Mouse (Mus musculus) stomach, postnatal 0 days (tissue): ENCODE measurements around the gene Bloc1s2. TPM values are rescaled to one million over a fixed set of nuclear protein-coding genes. Genes with fewer than 3 reads are reported as not detected.

Experiments
- ATAC-seq: fragments of 200-750 bp; cut with Nextera tagmentation; 2 replicates; pipeline ENCODE4 v1.8.0; 2017; ENCODE audit not compliant: low FRiP score, low TSS enrichment
- DNase-seq: peaks from one replicate; pipeline ENCODE4 v3.0.0-alpha.2; 2016; ENCODE audit warnings: low spot score
- H3K27ac ChIP-seq: fragments of 300-500 bp; sonication (generic); replicated peaks from 2 replicates; pipeline ENCODE4 v1.5.1; 2014; ENCODE audit warnings: mild to moderate bottlenecking, control low read depth
- H3K27me3 ChIP-seq: fragments of 300-500 bp; sonication (generic); 2 replicates; pipeline ENCODE4 v1.6.1; 2014; ENCODE audit warnings: low read length; ENCODE audit not compliant: control insufficient read depth, insufficient read depth
- H3K36me3 ChIP-seq: fragments of 300-500 bp; sonication (generic); 2 replicates; pipeline ENCODE4 v1.6.1; 2014; ENCODE audit warnings: low read length, mixed read lengths; ENCODE audit not compliant: control insufficient read depth, insufficient read depth
- H3K4me1 ChIP-seq: fragments of 300-500 bp; sonication (generic); replicated peaks from 2 replicates; pipeline ENCODE4 v1.6.1; 2014; ENCODE audit warnings: antibody characterized with exemption; ENCODE audit not compliant: control insufficient read depth, insufficient read depth
- H3K4me2 ChIP-seq: fragments of 300-500 bp; sonication (generic); replicated peaks from 2 replicates; pipeline ENCODE4 v1.6.1; 2014; ENCODE audit warnings: low read depth, mild to moderate bottlenecking, control low read depth, moderate library complexity
- H3K4me3 ChIP-seq: fragments of 300-500 bp; sonication (generic); 2 replicates; pipeline ENCODE4 v1.5.1; 2014; ENCODE audit warnings: low read depth, low read length, control low read depth
- H3K9ac ChIP-seq: fragments of 300-500 bp; sonication (generic); 2 replicates; pipeline ENCODE4 v1.6.1; 2014; ENCODE audit warnings: mild to moderate bottlenecking, low read length, control low read depth, mixed read lengths
- H3K9me3 ChIP-seq: fragments of 300-500 bp; sonication (generic); 2 replicates; pipeline ENCODE4 v1.6.1; 2016; ENCODE audit warnings: low read length; ENCODE audit not compliant: control insufficient read depth
- CTCF ChIP-seq: IDR thresholded peaks from 2 replicates; pipeline ENCODE4 v1.5.1; 2016; ENCODE audit warnings: antibody characterized with exemption, low read depth, mild to moderate bottlenecking, moderate library complexity
- EP300 ChIP-seq: optimal IDR thresholded peaks from 2 replicates; pipeline ENCODE3; 2016; ENCODE audit warnings: antibody characterized with exemption
- WGBS: fragments of 180-500 bp; shearing (Covaris S2); extraction: QIAGEN DNeasy Blood & Tissue Kit; methylation state at CpG from one replicate; pipeline ENCODE4 v1.1.7; 2014; 5-methylcytosine and 5-hydroxymethylcytosine counted together
- polyA plus RNA-seq: library from polyadenylated mRNA; unstranded; fragments of >200 nt; fragmentation: Nextera tagmentation; extraction: Ambion mirVana; gene quantifications from 2 replicates; pipeline ENCODE4 v1.2.1, GENCODE M21; 2015

Bloc1s2 gene
- polyA plus RNA-seq, 1 experiment from 2014 or later = 60.3 TPM

DNA sequence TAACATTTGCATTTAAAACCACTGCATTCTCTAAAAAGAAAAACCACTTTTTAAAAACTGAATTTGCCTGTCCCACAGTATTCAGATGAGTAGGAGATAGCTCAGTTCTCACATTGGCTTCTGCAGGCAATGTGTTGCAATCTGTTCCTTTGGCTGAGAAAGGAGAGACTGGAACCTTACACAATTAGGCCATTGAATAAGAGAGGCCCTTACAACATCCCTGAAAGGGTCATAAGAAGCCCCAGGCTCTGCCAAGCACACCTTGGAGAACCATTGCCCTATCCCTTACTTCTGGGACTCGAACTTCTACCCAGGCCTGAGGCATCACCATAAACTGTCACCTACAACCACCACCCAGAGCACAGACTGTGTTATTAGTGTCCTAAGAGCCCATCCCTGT, 34.3 kb upstream of the Bloc1s2 start:
- no peaks in the 10 kb centered on the region for H3K36me3 ChIP-seq
- H3K9ac ChIP-seq = no peak overlapping the region
- no peak for ATAC-seq
- no peaks in the 10 kb centered on the region for H3K27me3 ChIP-seq
- TF ChIP-seq EP300 (no peak), CTCF (no peak)
- H3K9me3 ChIP-seq = no peaks in the 10 kb centered on the region
- no peak for DNase-seq
- H3K27ac ChIP-seq = no peak overlapping the region
- no peaks in the 10 kb centered on the region for H3K4me1 ChIP-seq
- no peak overlapping the region for H3K4me2 ChIP-seq
- 62% methylated on average over 1 of the region's 1 CpGs for WGBS
- H3K4me3 ChIP-seq = no peak overlapping the region

DNA sequence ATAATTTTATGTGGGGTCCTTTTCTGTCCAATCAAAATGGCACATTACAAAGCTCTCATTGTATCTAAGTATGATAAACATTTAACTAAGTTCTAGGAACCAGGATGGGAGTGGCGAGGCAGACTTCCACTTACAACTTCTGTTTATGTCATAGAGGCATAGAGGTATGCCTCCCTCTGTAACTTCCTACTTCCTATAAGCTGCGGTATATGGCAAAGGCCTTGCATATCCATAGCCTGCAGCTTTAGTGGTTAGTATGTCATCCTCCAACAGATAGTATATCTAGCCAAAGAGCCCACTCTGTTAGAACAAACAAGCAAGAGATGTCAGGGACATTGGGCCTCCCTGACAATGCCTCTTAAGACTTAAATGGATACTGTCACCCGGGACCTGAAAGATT, 30.5 kb upstream of the Bloc1s2 start:
- Histone ChIP-seq H3K4me2 (no peak overlapping the region), H3K36me3 (no peaks in the 10 kb centered on the region), H3K9me3 (no peaks in the 10 kb centered on the region), H3K9ac (no peak overlapping the region), H3K27ac (no peak overlapping the region), H3K27me3 (no peaks in the 10 kb centered on the region), H3K4me1 (no peaks in the 10 kb centered on the region), H3K4me3 (no peak overlapping the region)
- no peak for ATAC-seq
- whole genome bisulfite sequencing = 81% methylated on average over 3 of the region's 3 CpGs
- TF ChIP-seq CTCF (no peak), EP300 (no peak)
- DNase-seq = no peak

- Histone ChIP-seq H3K36me3 (no peaks in the 10 kb centered on the region), H3K4me1 (no peaks in the 10 kb centered on the region), H3K9ac (no peak overlapping the region), H3K9me3 (no peaks in the 10 kb centered on the region), H3K27me3 (no peaks in the 10 kb centered on the region), H3K4me3 (no peak overlapping the region), H3K4me2 (no peak overlapping the region), H3K27ac (no peak overlapping the region)
- ATAC-seq = no peak
- WGBS = 59% methylated on average over 8 of the region's 8 CpGs
- no peak for TF ChIP-seq CTCF
- no peak for TF ChIP-seq EP300
- DNase-seq = no peak
These were observed 28.6 kb upstream of the Bloc1s2 start for GRCm38 (mm10) chr19:44174835-44175234.

DNA sequence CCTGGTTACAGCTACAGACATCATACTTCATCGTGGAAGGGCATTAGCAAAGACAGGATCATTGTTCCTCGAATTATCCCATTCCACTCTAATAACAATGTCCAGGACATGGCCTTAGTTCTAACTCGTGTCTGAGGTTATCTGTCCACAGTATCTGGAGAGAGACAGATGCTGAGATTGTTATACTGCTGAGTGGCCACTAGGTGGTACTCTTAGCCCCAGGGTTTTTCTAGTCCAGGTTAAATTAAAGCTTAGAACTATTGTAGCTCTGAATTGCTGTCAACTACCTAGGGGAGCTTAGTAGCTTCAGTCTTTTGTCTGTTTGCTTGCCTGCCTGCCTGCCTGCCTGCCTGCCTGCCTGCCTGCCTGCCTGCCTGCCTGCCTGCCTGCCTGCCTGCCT, 15.3 kb upstream of the Bloc1s2 start:
- Histone ChIP-seq H3K4me3 (no peak overlapping the region), H3K9me3 (no peaks in the 10 kb centered on the region), H3K9ac (no peak overlapping the region), H3K4me1 (no peaks in the 10 kb centered on the region), H3K4me2 (no peak overlapping the region), H3K27me3 (no peaks in the 10 kb centered on the region), H3K27ac (no peak overlapping the region), H3K36me3 (no peaks in the 10 kb centered on the region)
- DNase-seq (no peak), ATAC-seq (no peak)
- no peak for TF ChIP-seq EP300
- peak; percentile 79 for TF ChIP-seq CTCF
- 10% methylated on average over 3 of the region's 3 CpGs for WGBS

GRCm38 (mm10) chr19:44159386-44159785, 13.1 kb upstream of the Bloc1s2 start:
- TF ChIP-seq EP300 (no peak), CTCF (no peak)
- no peak overlapping the region for H3K4me3 ChIP-seq
- H3K9me3 ChIP-seq = no peaks in the 10 kb centered on the region
- H3K27ac ChIP-seq = no peak overlapping the region
- 80% methylated on average over 3 of the region's 3 CpGs for WGBS
- no peak overlapping the region for H3K9ac ChIP-seq
- DNase-seq = no peak
- ATAC-seq = no peak
- no peaks in the 10 kb centered on the region for H3K27me3 ChIP-seq
- H3K36me3 ChIP-seq = no peaks in the 10 kb centered on the region
- no peaks in the 10 kb centered on the region for H3K4me1 ChIP-seq
- no peak overlapping the region for H3K4me2 ChIP-seq

- Histone ChIP-seq H3K9ac (no peak overlapping the region), H3K4me2 (no peak overlapping the region), H3K27ac (no peak overlapping the region), H3K4me3 (no peak overlapping the region), H3K36me3 (no peaks in the 10 kb centered on the region), H3K9me3 (no peaks in the 10 kb centered on the region), H3K4me1 (no peaks in the 10 kb centered on the region), H3K27me3 (no peaks in the 10 kb centered on the region)
- no peak for DNase-seq
- WGBS = 90% methylated on average over 10 of the region's 10 CpGs
- TF ChIP-seq CTCF = no peak
- no peak for TF ChIP-seq EP300
- no peak for ATAC-seq
These were observed 10.8 kb upstream of the Bloc1s2 start for GRCm38 (mm10) chr19:44157005-44157404.
